In genomic region chr13:44482661-44483060, GRCm38 (mm10) we compare ENCODE assay signal across 17 mouse cellular contexts.
DNase-seq lines count a peak whose midpoint lies in the region.
"Had no signal": no experiment of that assay in that cellular context is flagged by ENCODE, and none has a peak within 500 bp of the region (broad histone marks: within the 10 kb centered on the region; RNA-seq: fewer than 3 reads in every experiment).

No protein-coding gene starts in this region.

- no peaks in the 10 kb centered on the region for H3K27me3 ChIP-seq in splenic B cell, adult 2 months (ENCODE audit: control insufficient read depth, insufficient read depth, low read length, poor library complexity, severe bottlenecking)
- H3K27me3 ChIP-seq: forebrain, embryonic 13.5 days; liver, embryonic 15.5 days; stomach, embryonic 15.5 days had no signal

- no peaks in the 10 kb centered on the region for H3K36me3 ChIP-seq in splenic B cell, adult 2 months (ENCODE audit: control insufficient read depth, insufficient read depth, low read length, poor library complexity, severe bottlenecking)
- H3K36me3 ChIP-seq: limb, embryonic 10.5 days; liver, embryonic 15.5 days; midbrain, embryonic 10.5 days; stomach, embryonic 15.5 days had no signal

- peak; percentile 91 for DNase-seq in heart, adult 11 months
- DNase-seq in heart, postnatal 4 days = no peak
- peak; percentile 54 to 65 for DNase-seq in spleen, postnatal 36 days (ENCODE audit: low spot score in 2 of 2)
- DNase-seq in spleen, postnatal 14 days (ENCODE audit: low spot score in 2 of 2) = no peak
- DNase-seq in lung, postnatal 36 days = peak; percentile 49
- DNase-seq in splenic B cell, adult 2 months (ENCODE audit: low read depth, low spot score) = peak; percentile 76
- no peak for DNase-seq in frontal cortex, postnatal 25 days (ENCODE audit: low spot score in 2 of 2)
- no peak for DNase-seq in neural tube, embryonic 10.5 days (ENCODE audit: extremely low spot score, low spot score)
- DNase-seq: adrenal gland, adult 8-10 months; cerebellum, adult 9-10 months; embryo, embryonic 11 days; thymus, postnatal 14 days had no signal

Comparison
In these comparisons a context has a peak if more than half of its experiments do, and no peak if none do; other contexts are left out.
1. DNase-seq: peak in heart, adult 11 months (single experiment), spleen, postnatal 36 days (2 of 2), lung, postnatal 36 days (single experiment) and splenic B cell, adult 2 months (single experiment); none in heart, postnatal 4 days (single experiment), spleen, postnatal 14 days (0 of 2), frontal cortex, postnatal 25 days (0 of 2) and neural tube, embryonic 10.5 days (single experiment).